Mouse (Mus musculus) heart, postnatal 0 days (tissue): ENCODE results near the gene Tanc1.

ENCODE experiments used
- CTCF ChIP-seq: IDR thresholded peaks from 2 replicates; pipeline ENCODE4 v1.5.1; 2016; ENCODE audit warnings: antibody characterized with exemption, control low read depth, low read depth
- EP300 ChIP-seq: IDR thresholded peaks from 2 replicates; pipeline ENCODE4 v1.6.1; 2016; ENCODE audit warnings: antibody characterized with exemption, low read depth

- TF ChIP-seq CTCF (no peak), EP300 (no peak)
These were observed 104.6 kb downstream of the Tanc1 start for GRCm38 (mm10) chr2:59716461-59716860.
